Mouse (Mus musculus) layer of hippocampus, adult 2 months (tissue): ENCODE measurements at regions not wholly inside any gene's neighbourhood (a gene's known extent, or its start where the extent isn't known, plus 50 kb on each side); places are given as distances from the start of the nearest gene placed in this dataset.
"Not testable (repeated sequence)": the region's sequence is repeated elsewhere in the genome, so short reads cannot be mapped to it uniquely, and the experiment has no call there.

ENCODE experiments used
- DNase-seq, 2 experiments: peaks; one replicate each; pipeline ENCODE4 v3.0.0; 2022; ENCODE audit warnings: low spot score in 2 of 2
- H3K27ac ChIP-seq: fragments of 200-600 bp; 2 replicates; pipeline ENCODE4 v1.8.1; 2022
- H3K4me3 ChIP-seq: fragments of 200-600 bp; 2 replicates; pipeline ENCODE4 v1.8.1; 2022; ENCODE audit warnings: mild to moderate bottlenecking
- CTCF ChIP-seq: fragments of 200-600 bp; conservative IDR thresholded peaks from 2 replicates; pipeline ENCODE4 v1.8.1; 2022; ENCODE audit warnings: antibody characterized with exemption, mild to moderate bottlenecking, moderate library complexity

DNA sequence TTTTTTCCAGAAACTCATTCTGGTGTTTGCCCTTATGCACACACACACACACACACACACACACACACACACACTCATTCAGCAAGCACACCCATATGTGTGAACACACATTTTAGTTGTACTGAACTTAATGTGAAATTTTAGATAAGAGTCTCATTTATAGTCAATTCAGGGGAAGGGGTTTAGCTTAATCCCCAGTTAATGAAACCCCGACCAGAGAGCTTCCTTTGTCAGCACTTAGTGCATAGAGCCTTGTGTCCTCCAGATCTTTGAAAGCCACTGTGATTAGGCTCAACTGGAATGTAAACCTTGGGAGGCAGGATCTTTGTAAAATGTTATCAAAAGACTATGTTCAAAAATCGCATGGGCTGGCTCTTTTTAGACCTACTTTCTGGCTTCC lies 53.4 kb downstream of the Rps12 start:
- no peak for DNase-seq
- no peak for TF ChIP-seq CTCF
- H3K27ac ChIP-seq: no peak overlapping the region
- no peak overlapping the region for H3K4me3 ChIP-seq

GRCm38 (mm10) chr10:23725960-23726714 lies 60.9 kb downstream of the Rps12 start:
- H3K27ac ChIP-seq, H3K4me3 ChIP-seq, DNase-seq: not testable (repeated sequence)

- no peak overlapping the region for H3K27ac ChIP-seq
- no peak overlapping the region for H3K4me3 ChIP-seq
- no peak for DNase-seq
- no peak for TF ChIP-seq CTCF
Measured at GRCm38 (mm10) chr10:23718124-23718523, 69.0 kb downstream of the Rps12 start.

- Histone ChIP-seq H3K27ac (no peak overlapping the region), H3K4me3 (no peak overlapping the region)
- DNase-seq: no peak
- no peak for TF ChIP-seq CTCF
Measured at GRCm38 (mm10) chr10:23715511-23715910, 71.6 kb downstream of the Rps12 start.

GRCm38 (mm10) chr10:23715101-23715500 lies 72.0 kb downstream of the Rps12 start:
- no peak for DNase-seq
- Histone ChIP-seq H3K4me3 (no peak overlapping the region), H3K27ac (no peak overlapping the region)
- peak; percentile 47 for TF ChIP-seq CTCF

DNA sequence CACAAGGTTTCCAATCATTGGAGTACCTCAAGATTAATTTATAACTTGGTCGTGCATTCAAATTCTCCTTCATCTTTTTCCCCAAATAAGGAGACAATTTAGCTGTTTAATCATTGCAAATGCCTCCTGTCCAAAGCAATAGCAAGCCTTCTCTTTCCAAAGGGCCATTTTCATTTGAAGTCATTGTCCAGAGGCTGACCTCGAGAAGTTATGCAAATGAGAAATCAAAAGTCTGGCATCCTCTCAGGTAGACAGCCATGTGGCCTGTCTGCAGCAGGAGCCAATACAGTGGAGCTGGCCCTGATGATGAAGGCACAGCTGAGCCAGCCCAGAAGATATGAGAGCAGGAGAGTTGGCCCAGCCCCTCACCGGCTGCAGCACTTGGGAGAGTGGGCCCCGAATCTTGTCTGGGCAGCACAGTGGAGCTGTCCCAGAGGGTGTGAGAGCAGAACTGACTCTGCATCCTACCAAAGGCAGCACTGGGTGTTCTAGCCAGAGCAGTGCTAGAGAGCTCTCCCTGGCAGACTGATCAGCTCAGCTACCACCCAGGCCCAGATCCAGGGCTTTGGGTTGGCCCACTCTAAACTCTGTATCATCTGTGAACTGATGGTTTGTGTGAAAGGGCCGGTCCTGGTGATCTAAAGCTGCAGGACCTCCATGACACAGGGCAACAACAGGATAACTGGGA lies 74.2 kb downstream of the Rps12 start:
- TF ChIP-seq CTCF: no peak
- Histone ChIP-seq H3K27ac (no peak overlapping the region), H3K4me3 (no peak overlapping the region)
- no peak for DNase-seq

DNA sequence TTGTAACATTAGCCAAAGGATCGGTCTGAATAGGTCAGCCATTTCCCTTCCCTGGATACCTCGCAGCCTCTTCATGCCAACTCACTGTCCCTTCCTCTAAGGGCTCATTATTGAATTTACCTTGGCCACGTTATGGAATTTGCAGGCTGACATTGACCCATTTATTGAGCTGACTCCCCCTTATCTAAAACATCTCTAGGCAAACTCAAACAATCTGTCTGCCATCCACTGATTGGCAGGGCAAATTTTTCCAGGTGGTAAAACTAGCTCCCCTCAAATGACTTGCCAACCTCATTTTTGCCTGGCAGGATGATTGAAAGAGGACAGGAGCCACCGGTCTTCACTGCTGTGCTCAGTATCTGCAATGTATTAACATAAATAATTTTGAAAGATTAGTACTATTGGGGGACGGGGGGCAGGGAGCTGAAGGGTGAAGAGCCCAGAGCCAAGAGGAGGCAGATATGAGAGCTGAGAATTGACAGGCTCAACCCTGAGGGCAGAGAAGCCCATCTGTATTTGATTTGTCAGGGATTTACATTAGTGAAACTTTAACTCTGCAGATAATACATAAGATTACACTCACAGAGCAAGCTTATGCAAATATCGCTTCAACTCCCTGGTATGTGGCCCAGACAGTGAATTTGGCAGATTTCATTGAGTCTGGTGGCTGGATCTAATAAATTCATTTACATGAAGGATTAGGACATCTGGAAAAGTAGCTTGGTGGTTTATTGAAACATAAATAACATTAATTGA lies 75.5 kb downstream of the Rps12 start:
- Histone ChIP-seq H3K4me3 (no peak overlapping the region), H3K27ac (no peak overlapping the region)
- TF ChIP-seq CTCF: no peak
- DNase-seq: no peak

- TF ChIP-seq CTCF: no peak
- Histone ChIP-seq H3K4me3 (no peak overlapping the region), H3K27ac (no peak overlapping the region)
- no peak for DNase-seq
Measured at GRCm38 (mm10) chr10:23710999-23711398, 76.1 kb downstream of the Rps12 start.

GRCm38 (mm10) chr10:23708261-23708660 lies 78.8 kb downstream of the Rps12 start:
- H3K4me3 ChIP-seq: no peak overlapping the region
- no peak for DNase-seq
- TF ChIP-seq CTCF: no peak

GRCm38 (mm10) chr10:23707141-23707540 lies 79.9 kb downstream of the Rps12 start:
- no peak for DNase-seq
- TF ChIP-seq CTCF: no peak
- Histone ChIP-seq H3K4me3 (no peak overlapping the region), H3K27ac (no peak overlapping the region)

More at GRCm38 (mm10) chr10:23708261-23708660, 78.8 kb downstream of the Rps12 start:
- no peak overlapping the region for H3K27ac ChIP-seq

- Histone ChIP-seq H3K27ac (no peak overlapping the region), H3K4me3 (no peak overlapping the region)
- peak; percentile 34 for TF ChIP-seq CTCF
- DNase-seq: peak in 1 of 2 experiments; percentile 28
Measured at GRCm38 (mm10) chr10:23704048-23704447, 83.0 kb downstream of the Rps12 start.

DNA sequence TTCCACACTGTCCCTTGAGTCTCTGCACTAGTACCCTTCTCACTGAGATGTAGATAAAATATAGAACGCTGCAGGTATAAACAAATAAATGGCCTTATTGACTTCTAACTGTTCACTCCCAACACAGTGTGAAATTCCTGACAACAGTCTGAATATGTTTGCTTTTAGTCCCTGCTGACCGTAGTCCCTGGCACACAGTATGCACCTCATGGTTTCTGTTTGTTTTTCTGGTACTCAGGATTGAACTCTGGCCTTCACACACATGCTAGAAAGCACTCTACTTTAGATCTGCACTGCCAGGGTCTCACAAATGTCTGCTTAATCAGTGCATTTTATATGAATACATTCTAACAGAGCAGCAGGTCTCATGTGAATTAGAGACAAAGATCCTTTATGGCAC lies 95.8 kb downstream of the Rps12 start:
- no peak for TF ChIP-seq CTCF
- DNase-seq: no peak
- Histone ChIP-seq H3K4me3 (no peak overlapping the region), H3K27ac (no peak overlapping the region)

DNA sequence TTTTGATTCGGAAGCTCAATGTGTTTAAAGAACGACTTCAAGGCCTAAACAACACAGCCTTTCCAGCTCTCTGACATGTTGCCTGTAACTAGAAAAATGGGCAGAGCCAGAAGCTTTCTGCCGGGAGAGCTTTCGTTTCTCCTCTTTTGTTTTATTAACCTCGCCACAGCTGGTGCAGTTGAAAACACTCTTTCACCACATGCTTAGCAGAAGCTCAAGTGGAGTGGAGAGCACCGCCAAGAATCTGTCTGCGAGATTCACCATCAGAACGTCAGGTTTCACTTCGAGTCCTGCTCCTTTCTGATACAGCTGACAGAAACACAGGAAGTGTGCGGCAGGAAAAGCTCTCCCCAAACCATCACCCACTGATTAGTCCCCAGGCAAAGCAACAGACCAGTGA lies 100.1 kb downstream of the Rps12 start:
- H3K4me3 ChIP-seq: peak overlapping the region; percentile 41
- no peak for DNase-seq
- H3K27ac ChIP-seq: no peak overlapping the region; the same call in 1 of the 2 replicates
- no peak for TF ChIP-seq CTCF
